Mouse (Mus musculus): ENCODE measurements around the gene Catsper3. TPM values are rescaled to one million over a fixed set of nuclear protein-coding genes. Genes with fewer than 3 reads are reported as not detected.

Catsper3 gene
- total RNA-seq (2014; rRNA removed) (not detected in 2 replicates), polyA plus RNA-seq (2012; rRNA removed) (0.26 TPM in 1 of 2 replicates, not detected in the other)

DNA sequence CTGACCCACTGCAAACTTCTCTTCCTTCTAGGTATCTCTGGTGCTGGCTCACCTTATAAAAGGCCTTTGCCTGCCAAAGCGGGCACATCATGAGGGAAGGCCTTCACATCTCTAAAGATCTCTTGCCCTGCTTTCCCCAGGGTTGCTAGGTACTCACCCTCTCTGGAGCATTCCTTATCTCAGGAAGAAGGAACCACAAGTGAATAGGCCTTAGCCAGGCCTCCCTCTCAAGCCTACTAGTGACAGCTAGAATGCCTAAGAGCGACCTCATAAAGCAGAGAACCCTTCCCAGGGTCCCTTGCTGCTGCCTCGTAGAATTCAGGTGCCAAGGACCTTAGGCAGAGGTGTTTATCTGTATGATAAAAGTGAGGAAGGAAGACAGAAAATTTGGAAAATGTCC is at the start of gene Catsper3:
Gene Catsper3, plus strand, starts transcription at position 301 of the 400 bp plus-strand sequence.
- H3K4me3 ChIP-seq (ENCODE audit: insufficient read depth, low read depth, low read length), result no peak within 1 kb of the TSS
- H3K27me3 ChIP-seq (ENCODE audit: control insufficient read depth, insufficient read depth, low read length), result no peaks in the 10 kb centered on the region
- no peaks in the 10 kb centered on the region for H3K36me3 ChIP-seq (ENCODE audit: control insufficient read depth, insufficient read depth, low read length)
- WGBS, result 83% methylated on average over 3 of the region's 3 CpGs
- no peaks in the 10 kb centered on the region for H3K4me1 ChIP-seq (ENCODE audit: control insufficient read depth, insufficient read depth, low read length)
- H3K79me2 ChIP-seq (ENCODE audit: control insufficient read depth, insufficient read depth, low read length), result no peaks in the 10 kb centered on the region
- H3K9ac ChIP-seq (ENCODE audit: low read depth, low read length), result no peak within 1 kb of the TSS
- no peak for DNase-seq (ENCODE audit: extremely low read depth, low read depth, low spot score)
- H3K27ac ChIP-seq (replicated peaks; ENCODE audit: insufficient read depth, low read depth, low read length), result no peak within 1 kb of the TSS
- TF ChIP-seq POLR2A (IDR thresholded peaks at IDR 0.05; ENCODE audit: extremely low read depth, insufficient read depth, low read length) (no peak), CTCF (IDR thresholded peaks at IDR 0.05; ENCODE audit: low read depth, low read length) (no peak)

DNA sequence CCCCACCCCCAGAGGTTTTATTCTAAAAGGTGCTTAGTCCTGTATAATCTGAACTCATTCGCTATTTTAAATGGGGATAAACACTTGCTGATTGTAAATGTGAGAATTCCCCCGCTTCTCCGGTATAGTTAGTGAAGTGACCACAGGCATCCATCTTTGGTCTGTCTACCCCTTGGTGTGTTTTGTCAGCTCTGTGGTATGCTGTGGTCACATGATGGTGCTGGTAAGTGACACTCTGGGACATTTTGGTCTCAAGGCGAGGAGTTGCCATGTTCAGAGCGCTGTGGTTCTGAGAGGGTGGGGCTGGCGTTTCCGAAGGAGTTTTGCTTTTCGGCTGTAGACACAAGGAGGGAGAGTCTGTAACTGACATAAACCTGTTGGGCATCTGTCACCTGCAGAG is 46.5 kb upstream of the Catsper3 start:
- TF ChIP-seq POLR2A (IDR thresholded peaks at IDR 0.05; ENCODE audit: extremely low read depth, insufficient read depth, low read length) (no peak), CTCF (IDR thresholded peaks at IDR 0.05; ENCODE audit: low read depth, low read length) (no peak)
- Histone ChIP-seq H3K9ac (ENCODE audit: low read depth, low read length) (no peak overlapping the region), H3K79me2 (ENCODE audit: control insufficient read depth, insufficient read depth, low read length) (peaks cover 3% of the 10 kb centered on the region; the same call in 1 of the 2 replicates), H3K4me3 (ENCODE audit: insufficient read depth, low read depth, low read length) (no peak overlapping the region), H3K4me1 (ENCODE audit: control insufficient read depth, insufficient read depth, low read length) (peaks cover 2% of the 10 kb centered on the region; the same call in 1 of the 2 replicates), H3K36me3 (ENCODE audit: control insufficient read depth, insufficient read depth, low read length) (no peaks in the 10 kb centered on the region), H3K27me3 (ENCODE audit: control insufficient read depth, insufficient read depth, low read length) (no peaks in the 10 kb centered on the region), H3K27ac (replicated peaks; ENCODE audit: insufficient read depth, low read depth, low read length) (no peak overlapping the region)
- WGBS, result 94% methylated on average over 8 of the region's 8 CpGs
- no peak for DNase-seq (ENCODE audit: extremely low read depth, low read depth, low spot score)

GRCm38 (mm10) chr13:55742306-55742705 is 42.1 kb upstream of the Catsper3 start:
- TF ChIP-seq POLR2A (IDR thresholded peaks at IDR 0.05; ENCODE audit: extremely low read depth, insufficient read depth, low read length) (no peak), CTCF (IDR thresholded peaks at IDR 0.05; ENCODE audit: low read depth, low read length) (no peak)
- H3K4me3 ChIP-seq (ENCODE audit: insufficient read depth, low read depth, low read length), result no peak overlapping the region
- no peak overlapping the region for H3K9ac ChIP-seq (ENCODE audit: low read depth, low read length)
- WGBS, result 83% methylated on average over 8 of the region's 8 CpGs
- no peaks in the 10 kb centered on the region for H3K4me1 ChIP-seq (ENCODE audit: control insufficient read depth, insufficient read depth, low read length)
- no peaks in the 10 kb centered on the region for H3K27me3 ChIP-seq (ENCODE audit: control insufficient read depth, insufficient read depth, low read length)
- H3K27ac ChIP-seq (replicated peaks; ENCODE audit: insufficient read depth, low read depth, low read length), result no peak overlapping the region
- H3K79me2 ChIP-seq (ENCODE audit: control insufficient read depth, insufficient read depth, low read length), result no peaks in the 10 kb centered on the region; the same call in 1 of the 2 replicates
- H3K36me3 ChIP-seq (ENCODE audit: control insufficient read depth, insufficient read depth, low read length), result no peaks in the 10 kb centered on the region
- no peak for DNase-seq (ENCODE audit: extremely low read depth, low read depth, low spot score)

- Histone ChIP-seq H3K27ac (replicated peaks; ENCODE audit: insufficient read depth, low read depth, low read length) (no peak overlapping the region), H3K4me1 (ENCODE audit: control insufficient read depth, insufficient read depth, low read length) (no peaks in the 10 kb centered on the region), H3K36me3 (ENCODE audit: control insufficient read depth, insufficient read depth, low read length) (no peaks in the 10 kb centered on the region), H3K9ac (ENCODE audit: low read depth, low read length) (no peak overlapping the region), H3K79me2 (ENCODE audit: control insufficient read depth, insufficient read depth, low read length) (0 out of 2 replicates have a peak, but pooled peaks cover 3% of the 10 kb centered on the region), H3K27me3 (ENCODE audit: control insufficient read depth, insufficient read depth, low read length) (no peaks in the 10 kb centered on the region), H3K4me3 (ENCODE audit: insufficient read depth, low read depth, low read length) (no peak overlapping the region)
- DNase-seq (ENCODE audit: extremely low read depth, low read depth, low spot score), result no peak
- WGBS, result 82% methylated on average over 13 of the region's 13 CpGs
- TF ChIP-seq CTCF (IDR thresholded peaks at IDR 0.05; ENCODE audit: low read depth, low read length) (no peak), POLR2A (IDR thresholded peaks at IDR 0.05; ENCODE audit: extremely low read depth, insufficient read depth, low read length) (no peak)
Observed at GRCm38 (mm10) chr13:55754380-55754779, 30.0 kb upstream of the Catsper3 start.

- Histone ChIP-seq H3K4me3 (ENCODE audit: insufficient read depth, low read depth, low read length) (no peak overlapping the region), H3K27ac (replicated peaks; ENCODE audit: insufficient read depth, low read depth, low read length) (no peak overlapping the region), H3K27me3 (ENCODE audit: control insufficient read depth, insufficient read depth, low read length) (no peaks in the 10 kb centered on the region), H3K36me3 (ENCODE audit: control insufficient read depth, insufficient read depth, low read length) (no peaks in the 10 kb centered on the region), H3K79me2 (ENCODE audit: control insufficient read depth, insufficient read depth, low read length) (0 out of 2 replicates have a peak, but pooled peaks cover 3% of the 10 kb centered on the region), H3K4me1 (ENCODE audit: control insufficient read depth, insufficient read depth, low read length) (no peaks in the 10 kb centered on the region), H3K9ac (ENCODE audit: low read depth, low read length) (no peak overlapping the region)
- TF ChIP-seq POLR2A (IDR thresholded peaks at IDR 0.05; ENCODE audit: extremely low read depth, insufficient read depth, low read length), result no peak
- no peak for TF ChIP-seq CTCF (IDR thresholded peaks at IDR 0.05; ENCODE audit: low read depth, low read length)
- no peak for DNase-seq (ENCODE audit: extremely low read depth, low read depth, low spot score)
- 65% methylated on average over 8 of the region's 8 CpGs for WGBS
Observed at GRCm38 (mm10) chr13:55756789-55757188, 27.6 kb upstream of the Catsper3 start.

DNA sequence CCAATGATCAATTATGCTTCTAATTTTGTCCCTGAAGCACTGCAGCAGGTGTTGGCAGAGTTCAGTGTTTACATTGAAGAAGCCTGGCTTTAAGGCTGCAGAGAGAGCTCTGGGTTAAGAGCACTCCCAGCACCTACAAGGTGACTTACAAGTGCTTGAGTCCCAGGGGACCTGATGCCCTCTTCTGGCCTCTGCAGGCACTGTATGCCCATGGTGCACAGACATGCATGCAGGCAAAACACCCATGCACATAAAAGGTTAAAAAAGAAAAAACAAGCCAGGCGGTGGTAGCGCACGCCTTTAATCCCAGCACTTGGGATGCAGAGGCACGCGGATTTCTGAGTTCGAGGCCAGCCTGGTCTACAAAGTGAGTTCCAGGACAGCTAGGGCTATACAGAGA is 26.7 kb upstream of the Catsper3 start:
- no peak for DNase-seq (ENCODE audit: extremely low read depth, low read depth, low spot score)
- H3K4me3 ChIP-seq (ENCODE audit: insufficient read depth, low read depth, low read length), result no peak overlapping the region

More for the DNA sequence above, 26.7 kb upstream of the Catsper3 start:
- no peaks in the 10 kb centered on the region for H3K4me1 ChIP-seq (ENCODE audit: control insufficient read depth, insufficient read depth, low read length)
- H3K9ac ChIP-seq (ENCODE audit: low read depth, low read length), result no peak overlapping the region
- WGBS, result 94% methylated on average over 6 of the region's 6 CpGs
- TF ChIP-seq POLR2A (IDR thresholded peaks at IDR 0.05; ENCODE audit: extremely low read depth, insufficient read depth, low read length), result no peak
- TF ChIP-seq CTCF (IDR thresholded peaks at IDR 0.05; ENCODE audit: low read depth, low read length), result peak; percentile 45
- H3K79me2 ChIP-seq (ENCODE audit: control insufficient read depth, insufficient read depth, low read length), result 0 out of 2 replicates have a peak, but pooled peaks cover 3% of the 10 kb centered on the region
- H3K36me3 ChIP-seq (ENCODE audit: control insufficient read depth, insufficient read depth, low read length), result no peaks in the 10 kb centered on the region
- no peak overlapping the region for H3K27ac ChIP-seq (replicated peaks; ENCODE audit: insufficient read depth, low read depth, low read length)
- H3K27me3 ChIP-seq (ENCODE audit: control insufficient read depth, insufficient read depth, low read length), result no peaks in the 10 kb centered on the region
